9 mouse cellular contexts compared by ENCODE assay signal in genomic region chr4:115052343-115053005, GRCm38 (mm10). TPM values are rescaled to one million over a fixed set of nuclear protein-coding genes. Genes with fewer than 3 reads are reported as not detected.
DNase-seq lines count a peak whose midpoint lies in the region; ATAC-seq and TF ChIP-seq lines count a peak whose summit lies in the region.
"Had no signal": no experiment of that assay in that cellular context is flagged by ENCODE, and none has a peak within 500 bp of the region (broad histone marks: within the 10 kb centered on the region; RNA-seq: fewer than 3 reads in every experiment).

No protein-coding gene starts in this region.

- ATAC-seq in granulocyte monocyte progenitor cell, adult 5-6 weeks (replicated peaks; ENCODE audit: poor library complexity, severe bottlenecking): peak; percentile 48
- ATAC-seq in intestine, embryonic 16.5 days: peak; percentile 42
- ATAC-seq in liver, embryonic 15.5 days (ENCODE audit: insufficient read depth): no peak

- intact Hi-C loops in left cerebral cortex, adult 2 months (cut with DNase I): loop anchor here (5.0 kb wide), 1 partner anchor 55 kb away; no protein-coding TSS in a partner anchor

- DNase-seq in left cerebral cortex, adult 2 months (ENCODE audit: extremely low spot score in 1 of 2, low spot score in 2 of 2): peak in 1 of 2 experiments; percentile 28
- no peak for DNase-seq in left cerebral cortex, adult 8-10 months (ENCODE audit: low spot score in 2 of 2)
- DNase-seq in neural tube, embryonic 10.5 days (ENCODE audit: extremely low spot score, low spot score): peak; percentile 75
- DNase-seq in adipocyte (ENCODE audit: low spot score): no peak

- 2% methylated on average over 36 of the region's 36 CpGs for WGBS in intestine, embryonic 16.5 days
- WGBS in liver, embryonic 15.5 days (ENCODE audit: insufficient replicate concordance): 5% methylated on average over 36 of the region's 36 CpGs

- no peaks in the 10 kb centered on the region for H3K36me3 ChIP-seq in intestine, embryonic 16.5 days (ENCODE audit: control insufficient read depth, insufficient read depth, low read length)
- no peaks in the 10 kb centered on the region for H3K36me3 ChIP-seq in liver, embryonic 15.5 days (replicated peaks)

- no peak for TF ChIP-seq POLR2A in cortical plate, adult 2 months (IDR thresholded peaks at IDR 0.05; ENCODE audit: extremely low read depth, insufficient read depth, low read length)

- no peak overlapping the region for H3K4me3 ChIP-seq in left cerebral cortex, adult 2 months
- H3K4me3 ChIP-seq in cortical plate, adult 2 months (ENCODE audit: insufficient read depth, low read length): no peak overlapping the region
- peak overlapping the region; percentile 34 for H3K4me3 ChIP-seq in intestine, embryonic 16.5 days (ENCODE audit: low read length)
- H3K4me3 ChIP-seq in liver, embryonic 15.5 days (replicated peaks): peak overlapping the region; percentile 47

- peak overlapping the region; percentile 50 for H3K27ac ChIP-seq in left cerebral cortex, adult 2 months
- H3K27ac ChIP-seq in cortical plate, adult 2 months (ENCODE audit: insufficient read depth, low read length): peak overlapping the region; percentile 6; the same call in 1 of the 2 replicates
- H3K27ac ChIP-seq in intestine, embryonic 16.5 days (ENCODE audit: low read length): no peak overlapping the region
- H3K27ac ChIP-seq in liver, embryonic 15.5 days (replicated peaks): peak overlapping the region; percentile 76

- no peaks in the 10 kb centered on the region for H3K4me1 ChIP-seq in cortical plate, adult 2 months (ENCODE audit: control insufficient read depth, insufficient read depth, low read length)
- peaks cover 12% of the 10 kb centered on the region for H3K4me1 ChIP-seq in intestine, embryonic 16.5 days (ENCODE audit: control insufficient read depth, insufficient read depth, low read length)
- peaks cover 89% of the 10 kb centered on the region for H3K4me1 ChIP-seq in liver, embryonic 15.5 days (replicated peaks)

- peaks cover 58% of the 10 kb centered on the region for H3K27me3 ChIP-seq in intestine, embryonic 16.5 days (replicated peaks; ENCODE audit: control insufficient read depth, insufficient read depth, low read length)
- peaks cover 31% of the 10 kb centered on the region; the same call in 1 of the 2 replicates for H3K27me3 ChIP-seq in liver, embryonic 15.5 days

- peak overlapping the region; percentile 35; the same call in 1 of the 2 replicates for H3K9ac ChIP-seq in intestine, embryonic 16.5 days (ENCODE audit: low read depth, low read length)
- H3K9ac ChIP-seq in liver, embryonic 15.5 days: peak overlapping the region; percentile 67

- no peak for TF ChIP-seq CTCF in left cerebral cortex, adult 2 months (IDR thresholded peaks at IDR 0.05)
- no peak for TF ChIP-seq CTCF in cortical plate, adult 2 months (IDR thresholded peaks at IDR 0.05; ENCODE audit: extremely low read depth, insufficient read depth, low read length)

- peak overlapping the region; percentile 50 for H3K4me2 ChIP-seq in intestine, embryonic 16.5 days (ENCODE audit: low read depth, low read length)
- H3K4me2 ChIP-seq in liver, embryonic 15.5 days: peak overlapping the region; percentile 78

- H3K9me3 ChIP-seq in intestine, embryonic 16.5 days (ENCODE audit: control insufficient read depth, low read length): no peaks in the 10 kb centered on the region
- no peaks in the 10 kb centered on the region for H3K9me3 ChIP-seq in liver, embryonic 15.5 days (replicated peaks)

RNA-seq across cellular contexts. Expression of gene Tal1, which starts 3.8 kb away (rescaled TPM):
- 1 to 10 TPM; 1.5 TPM for total RNA-seq in left cerebral cortex, adult 2 months (2021)
- 1 to 10 TPM; 1.2 to 2.1 (median 1.9) TPM for total RNA-seq in left cerebral cortex, adult 8-10 months (2022)
- 1.5 and 1.6 TPM in 2 replicates for polyA plus RNA-seq in cortical plate, adult 2 months (2012; rRNA removed)
- total RNA-seq in granulocyte monocyte progenitor cell, adult 5-6 weeks (2014; fragmentation: Nextera tagmentation): 12.1 and 14.4 TPM in 2 replicates
- total RNA-seq in granulocyte monocyte progenitor cell, adult 5-6 weeks (2017): 5.8 and 9.5 TPM in 2 replicates
- 0.38 and 0.70 TPM in 2 replicates for polyA plus RNA-seq in intestine, embryonic 16.5 days (2015; fragmentation: Nextera tagmentation; extraction: Ambion mirVana)
- 26.5 and 31.0 TPM in 2 replicates for polyA plus RNA-seq in liver, embryonic 15.5 days (2015; fragmentation: Nextera tagmentation; extraction: Ambion mirVana)

RNA-seq across cellular contexts. Expression of gene Pdzk1ip1, which starts 36.0 kb away (rescaled TPM):
- total RNA-seq in left cerebral cortex, adult 2 months (2021): under 1 TPM in 1 of 2 experiments, not detected in 1; 0.75 TPM
- 1 to 10 TPM in 2 of 4 experiments, under 1 TPM in 1, not detected in 1; 0.63 to 1.2 (median 1.1) TPM for total RNA-seq in left cerebral cortex, adult 8-10 months (2022)
- polyA plus RNA-seq in cortical plate, adult 2 months (2012; rRNA removed): 1.1 and 1.2 TPM in 2 replicates
- total RNA-seq in granulocyte monocyte progenitor cell, adult 5-6 weeks (2014; fragmentation: Nextera tagmentation): 0.92 TPM in 1 of 2 replicates, not detected in the other
- 3.8 TPM in 1 of 2 replicates, not detected in the other for total RNA-seq in granulocyte monocyte progenitor cell, adult 5-6 weeks (2017)
- polyA plus RNA-seq in intestine, embryonic 16.5 days (2015; fragmentation: Nextera tagmentation; extraction: Ambion mirVana): 256 and 335 TPM in 2 replicates
- polyA plus RNA-seq in liver, embryonic 15.5 days (2015; fragmentation: Nextera tagmentation; extraction: Ambion mirVana): 25.4 and 25.5 TPM in 2 replicates

RNA-seq across cellular contexts. Expression of gene Stil, which starts 52.5 kb away (rescaled TPM):
- total RNA-seq in left cerebral cortex, adult 2 months (2021): under 1 TPM; 0.36 to 0.98 TPM
- total RNA-seq in left cerebral cortex, adult 8-10 months (2022): 1 to 10 TPM in 2 of 4 experiments, under 1 TPM in 2; 0.43 to 1.5 (median 0.85) TPM
- 0.36 and 0.58 TPM in 2 replicates for polyA plus RNA-seq in cortical plate, adult 2 months (2012; rRNA removed)
- total RNA-seq in granulocyte monocyte progenitor cell, adult 5-6 weeks (2014; fragmentation: Nextera tagmentation): 20.3 and 20.4 TPM in 2 replicates
- total RNA-seq in granulocyte monocyte progenitor cell, adult 5-6 weeks (2017): 18.4 and 21.7 TPM in 2 replicates
- polyA plus RNA-seq in intestine, embryonic 16.5 days (2015; fragmentation: Nextera tagmentation; extraction: Ambion mirVana): 7.2 TPM in 2 replicates
- polyA plus RNA-seq in liver, embryonic 15.5 days (2015; fragmentation: Nextera tagmentation; extraction: Ambion mirVana): 8.9 and 9.5 TPM in 2 replicates
- total RNA-seq: neutrophil, adult 5-6 weeks had no signal

Comparison
In these comparisons a context has a peak if more than half of its experiments do, and no peak if none do; other contexts are left out.
1. H3K4me3 ChIP-seq: peak in intestine, embryonic 16.5 days (single experiment) and liver, embryonic 15.5 days (single experiment); none in left cerebral cortex, adult 2 months (single experiment) and cortical plate, adult 2 months (single experiment).
2. RNA of gene Stil, which starts 52.5 kb away (total RNA-seq): 18.4 to 21.7 TPM in granulocyte monocyte progenitor cell, adult 5-6 weeks; 0.43 to 1.5 TPM in left cerebral cortex, adult 8-10 months and 0.36 to 0.98 TPM in left cerebral cortex, adult 2 months; every median in the first group is over 4 times any median in the second.